Mouse (Mus musculus) thymus, adult 2 months (tissue): ENCODE measurements at regions not wholly inside any gene's neighbourhood (a gene's known extent, or its start where the extent isn't known, plus 50 kb on each side); places are given as distances from the start of the nearest gene placed in this dataset.

ENCODE experiments used
- DNase-seq: peaks from one replicate; pipeline ENCODE4 v3.0.0; 2021
- H3K27ac ChIP-seq: fragments of 200-500 bp; 2 replicates; pipeline ENCODE4 v1.5.1; 2012; ENCODE audit warnings: low read length, control low read depth; ENCODE audit not compliant: control insufficient read depth, insufficient read depth
- H3K27me3 ChIP-seq: fragments of 200-500 bp; 2 replicates; pipeline ENCODE4 v1.6.1; 2012; ENCODE audit warnings: mild to moderate bottlenecking, low read length, moderate library complexity, mixed read lengths; ENCODE audit not compliant: control insufficient read depth, insufficient read depth
- H3K36me3 ChIP-seq: fragments of 200-500 bp; 2 replicates; pipeline ENCODE4 v1.6.1; 2012; ENCODE audit warnings: mild to moderate bottlenecking, low read length, moderate library complexity; ENCODE audit not compliant: control insufficient read depth, insufficient read depth
- H3K4me1 ChIP-seq: fragments of 200-500 bp; replicated peaks from 2 replicates; pipeline ENCODE4 v1.6.1; 2012; ENCODE audit warnings: low read length; ENCODE audit not compliant: control insufficient read depth, insufficient read depth
- H3K4me3 ChIP-seq: fragments of 200-500 bp; 2 replicates; pipeline ENCODE4 v1.5.1; 2012; ENCODE audit warnings: mild to moderate bottlenecking, low read length, control low read depth, moderate library complexity; ENCODE audit not compliant: control insufficient read depth, insufficient read depth
- CTCF ChIP-seq: fragments of 200-500 bp; IDR thresholded peaks from 2 replicates; pipeline ENCODE4 v1.5.1; 2012; ENCODE audit warnings: mild to moderate bottlenecking, control low read depth, low read length, moderate library complexity, borderline replicate concordance; ENCODE audit not compliant: control insufficient read depth, poor library complexity, insufficient read depth; ENCODE audit errors: extremely low read depth
- POLR2A ChIP-seq: fragments of 200-500 bp; IDR thresholded peaks from 2 replicates; pipeline ENCODE4 v1.6.1; 2012; ENCODE audit warnings: mild to moderate bottlenecking, low read length, control low read depth, moderate library complexity; ENCODE audit not compliant: control insufficient read depth, poor library complexity, insufficient read depth; ENCODE audit errors: extremely low read depth
- WGBS: fragments of 180-500 bp; shearing (Covaris S2); methylation state at CpG from one replicate; pipeline ENCODE4 v1.1.7; 2018; 5-methylcytosine and 5-hydroxymethylcytosine counted together

DNA sequence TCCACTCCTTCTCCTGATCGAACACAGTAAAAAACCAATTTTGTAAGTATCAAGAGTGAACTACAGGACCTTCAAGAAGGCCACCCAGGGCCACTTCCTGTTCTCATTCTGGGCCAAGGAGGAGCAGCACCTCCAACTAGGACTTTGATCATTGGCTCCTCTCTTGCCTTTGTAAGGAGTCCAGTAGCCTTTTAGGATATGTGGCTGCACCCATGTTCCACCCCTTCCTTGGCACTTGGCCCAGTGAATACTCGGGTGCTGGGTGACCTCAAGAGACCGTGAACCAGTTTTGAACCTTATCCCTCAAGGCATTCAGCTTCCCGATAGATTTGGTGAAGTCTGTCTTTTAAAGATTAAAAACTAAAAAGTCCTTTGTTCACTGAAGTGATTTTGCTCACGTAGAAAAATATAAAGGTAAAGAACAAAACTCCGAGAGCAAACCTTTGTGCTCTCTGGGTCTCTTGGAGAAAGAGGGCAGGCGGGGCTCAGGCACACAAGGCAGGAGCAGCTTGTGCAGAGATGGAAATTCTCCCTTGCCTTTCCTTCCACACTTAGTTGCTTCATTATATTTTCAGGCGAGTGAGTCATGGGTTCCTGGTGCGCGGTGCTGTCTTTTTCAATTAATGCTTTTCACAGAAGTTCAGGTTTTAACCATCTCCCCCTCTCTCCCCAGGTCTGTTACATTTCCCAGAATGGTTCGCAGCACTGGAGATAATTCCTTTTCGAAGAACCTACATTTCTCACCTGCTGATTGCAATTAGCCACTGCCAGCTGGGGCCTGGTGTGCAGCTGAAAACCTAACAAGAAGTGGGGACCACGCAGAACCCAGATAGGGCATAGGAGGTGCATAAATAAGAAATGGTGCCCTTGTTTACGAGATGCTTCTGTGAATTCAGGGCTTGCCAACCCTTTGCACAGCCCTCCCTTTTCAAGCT is 196.6 kb downstream of the Mid1ip1 start:
- no peak for DNase-seq
- TF ChIP-seq POLR2A: no peak
- TF ChIP-seq CTCF: no peak
- no peaks in the 10 kb centered on the region for H3K4me1 ChIP-seq
- no peaks in the 10 kb centered on the region for H3K36me3 ChIP-seq
- no peak overlapping the region for H3K27ac ChIP-seq
- no peak overlapping the region for H3K4me3 ChIP-seq
- 96% methylated on average over 14 of the region's 14 CpGs for WGBS
- no peaks in the 10 kb centered on the region for H3K27me3 ChIP-seq
